Mouse (Mus musculus): ENCODE results near the gene Olfr94. TPM values are rescaled to one million over a fixed set of nuclear protein-coding genes. Genes with fewer than 3 reads are reported as not detected.

Gene Olfr94
- total RNA-seq (2012; rRNA removed), result not detected in 2 replicates
- not detected for polyA plus RNA-seq (2012; ENCODE audit: insufficient read depth in 1 of 2, insufficient read length in 2 of 2, low read depth in 1 of 2, low replicate concordance in 2 of 2, missing spikeins in 1 of 2)

- Histone ChIP-seq H3K4me1 (ENCODE audit: control insufficient read depth in 1 of 2, insufficient read depth in 2 of 2, low read length in 2 of 2) (no peaks in the 10 kb centered on the region), H3K9me3 (replicated peaks; ENCODE audit: insufficient read depth, low read length) (no peaks in the 10 kb centered on the region)
- TF ChIP-seq MXI1 (IDR thresholded peaks at IDR 0.05; ENCODE audit: low read depth, low read length) (no peak), GABPA (IDR thresholded peaks at IDR 0.05; ENCODE audit: low read depth, low read length) (no peak), E2F4 (IDR thresholded peaks at IDR 0.05; ENCODE audit: borderline replicate concordance, low read depth, low read length) (no peak)
Observed at GRCm38 (mm10) chr17:37200894-37201293, at the start of gene Olfr94. Gene Olfr94, minus strand, starts transcription at chr17:37200994.

GRCm38 (mm10) chr17:37250544-37250943 lies 49.8 kb upstream of the Olfr94 start:
- no peak overlapping the region for H3K27ac ChIP-seq (ENCODE audit: control insufficient read depth, low read depth, low read length)
- no peaks in the 10 kb centered on the region for H3K36me3 ChIP-seq (ENCODE audit: control insufficient read depth in 1 of 2, insufficient read depth in 2 of 2, low read length in 2 of 2)
- no peaks in the 10 kb centered on the region; a peak in 1 of 4 replicates for H3K27me3 ChIP-seq (ENCODE audit: control insufficient read depth in 1 of 2, insufficient read depth in 2 of 2, low read length in 2 of 2)
- no peaks in the 10 kb centered on the region for H3K79me2 ChIP-seq (ENCODE audit: control insufficient read depth, insufficient read depth, low read length, poor library complexity)
- H3K4me1 ChIP-seq (ENCODE audit: control insufficient read depth in 1 of 2, insufficient read depth in 2 of 2, low read length in 2 of 2), result peaks cover 0 to 3% of the 10 kb centered on the region in 2 experiments; a peak in 1 of 4 replicates
- DNase-seq (ENCODE audit: low read depth, low spot score), result peak; percentile 37
- no peak overlapping the region for H3K4me3 ChIP-seq (ENCODE audit: control insufficient read depth in 1 of 2, insufficient read depth in 1 of 2, low read depth in 2 of 2, low read length in 2 of 2)
- TF ChIP-seq GATA1 (IDR thresholded peaks at IDR 0.05; ENCODE audit: low read depth, low read length) (no peak), CHD1 (IDR thresholded peaks at IDR 0.05; ENCODE audit: low read depth, low read length) (no peak), POLR2AphosphoS5 (IDR thresholded peaks at IDR 0.05; ENCODE audit: borderline replicate concordance, low read depth, low read length) (no peak), ETS1 (IDR thresholded peaks at IDR 0.05; ENCODE audit: low read depth, low read length) (no peak), EP300 (IDR thresholded peaks at IDR 0.05; ENCODE audit: low read depth in 1 of 2, low read length in 2 of 2) (no peak), USF1 (IDR thresholded peaks at IDR 0.05; ENCODE audit: low read depth, low read length) (no peak), SMC3 (IDR thresholded peaks at IDR 0.05; ENCODE audit: low read depth, low read length) (peak; percentile 49), BHLHE40 (IDR thresholded peaks at IDR 0.05; ENCODE audit: borderline replicate concordance, low read depth, low read length) (no peak), MYC (IDR thresholded peaks at IDR 0.05; ENCODE audit: low read depth, low read length) (no peak), USF2 (IDR thresholded peaks at IDR 0.05; ENCODE audit: borderline replicate concordance in 1 of 2, insufficient read depth in 1 of 2, low read depth in 1 of 2, low read length in 2 of 2) (no peak), RAD21 (IDR thresholded peaks at IDR 0.05; ENCODE audit: low read depth, low read length) (peak; percentile 31), CTCF (IDR thresholded peaks at IDR 0.05 in 2 of 3, conservative IDR thresholded peaks at IDR 0.05 in 1 of 3; ENCODE audit: control insufficient read depth in 1 of 3, insufficient read depth in 1 of 3, low read depth in 2 of 3, low read length in 3 of 3, poor library complexity in 1 of 3, severe bottlenecking in 1 of 3) (peak; percentile 14 to 60 (median 50); a peak in 4 of 6 replicates), SIN3A (IDR thresholded peaks at IDR 0.05; ENCODE audit: low read length) (no peak), JUND (IDR thresholded peaks at IDR 0.05; ENCODE audit: low read depth, low read length) (no peak), MYB (IDR thresholded peaks at IDR 0.05; ENCODE audit: low read depth, low read length) (no peak), POLR2A (IDR thresholded peaks at IDR 0.05; ENCODE audit: control insufficient read depth in 1 of 2, insufficient read depth in 1 of 2, low read depth in 1 of 2, low read length in 2 of 2, poor library complexity in 1 of 2) (no peak), MAX (IDR thresholded peaks at IDR 0.05; ENCODE audit: low read length) (no peak), CHD2 (IDR thresholded peaks at IDR 0.05; ENCODE audit: low read length) (no peak), MAFK (IDR thresholded peaks at IDR 0.05; ENCODE audit: borderline replicate concordance, low read depth, low read length) (no peak), ZKSCAN1 (IDR thresholded peaks at IDR 0.05; ENCODE audit: low read depth, low read length) (no peak), TCF12 (IDR thresholded peaks at IDR 0.05; ENCODE audit: low read depth, low read length) (no peak), TAL1 (IDR thresholded peaks at IDR 0.05; ENCODE audit: low read length) (no peak), RCOR1 (IDR thresholded peaks at IDR 0.05; ENCODE audit: low read depth, low read length) (no peak), GABPA (IDR thresholded peaks at IDR 0.05; ENCODE audit: low read depth, low read length) (no peak)
- H3K9me3 ChIP-seq (replicated peaks; ENCODE audit: insufficient read depth, low read length), result no peaks in the 10 kb centered on the region
- H3K9ac ChIP-seq (ENCODE audit: control insufficient read depth, low read depth, low read length, poor library complexity, severe bottlenecking), result no peak overlapping the region

More at GRCm38 (mm10) chr17:37200894-37201293, at the start of gene Olfr94:
- Histone ChIP-seq H3K27me3 (ENCODE audit: control insufficient read depth in 1 of 2, insufficient read depth in 2 of 2, low read length in 2 of 2) (no peaks in the 10 kb centered on the region; a peak in 2 of 4 replicates), H3K79me2 (ENCODE audit: control insufficient read depth, insufficient read depth, low read length, poor library complexity) (no peaks in the 10 kb centered on the region), H3K9ac (ENCODE audit: control insufficient read depth, low read depth, low read length, poor library complexity, severe bottlenecking) (no peak within 1 kb of the TSS), H3K36me3 (ENCODE audit: control insufficient read depth in 1 of 2, insufficient read depth in 2 of 2, low read length in 2 of 2) (no peaks in the 10 kb centered on the region), H3K4me3 (ENCODE audit: control insufficient read depth in 1 of 2, insufficient read depth in 1 of 2, low read depth in 2 of 2, low read length in 2 of 2) (no peak within 1 kb of the TSS), H3K27ac (ENCODE audit: control insufficient read depth, low read depth, low read length) (no peak within 1 kb of the TSS)
- no peak for DNase-seq (ENCODE audit: low read depth, low spot score)
